Mouse (Mus musculus) stomach, embryonic 14.5 days (tissue): ENCODE data around the gene Ccdc60. TPM values are rescaled to one million over a fixed set of nuclear protein-coding genes. Genes with fewer than 3 reads are reported as not detected.

Source experiments
- ATAC-seq: fragments of 200-750 bp; cut with Nextera tagmentation; 2 replicates; pipeline ENCODE4 v1.8.0; 2017; ENCODE audit warnings: low read depth, moderate TSS enrichment; ENCODE audit not compliant: insufficient number of reproducible peaks, insufficient read depth, low FRiP score
- H3K27ac ChIP-seq: fragments of 300-500 bp; sonication (generic); 2 replicates; pipeline ENCODE4 v1.5.1; 2014; ENCODE audit warnings: mild to moderate bottlenecking, low read length, moderate library complexity, mixed read lengths
- H3K27me3 ChIP-seq: fragments of 300-500 bp; sonication (generic); 2 replicates; pipeline ENCODE4 v1.6.1; 2014; ENCODE audit warnings: low read length, control low read depth, mixed read lengths; ENCODE audit not compliant: control insufficient read depth, insufficient read depth
- H3K36me3 ChIP-seq: fragments of 300-500 bp; sonication (generic); 2 replicates; pipeline ENCODE4 v1.6.1; 2014; ENCODE audit warnings: mild to moderate bottlenecking, control low read depth, low read length, moderate library complexity, mixed read lengths; ENCODE audit not compliant: control insufficient read depth, insufficient read depth
- H3K4me1 ChIP-seq: fragments of 300-500 bp; sonication (generic); 2 replicates; pipeline ENCODE4 v1.6.1; 2014; ENCODE audit warnings: low read length, control low read depth, mixed read lengths; ENCODE audit not compliant: control insufficient read depth, insufficient read depth
- H3K4me2 ChIP-seq: fragments of 300-500 bp; sonication (generic); replicated peaks from 2 replicates; pipeline ENCODE4 v1.6.1; 2014; ENCODE audit warnings: low read depth, low read length, control low read depth
- H3K4me3 ChIP-seq: fragments of 300-500 bp; sonication (generic); 2 replicates; pipeline ENCODE4 v1.5.1; 2014; ENCODE audit warnings: low read depth, low read length, control low read depth
- H3K9ac ChIP-seq: fragments of 300-500 bp; sonication (generic); replicated peaks from 2 replicates; pipeline ENCODE4 v1.6.1; 2014; ENCODE audit warnings: low read depth, mild to moderate bottlenecking, control low read depth, low read length, moderate library complexity, mixed read lengths
- H3K9me3 ChIP-seq: fragments of 300-500 bp; sonication (generic); 2 replicates; pipeline ENCODE4 v1.6.1; 2016; ENCODE audit warnings: low read depth, low read length, control low read depth; ENCODE audit not compliant: control insufficient read depth
- WGBS: fragments of 180-500 bp; shearing (Covaris S2); extraction: QIAGEN DNeasy Blood & Tissue Kit; methylation state at CpG from one replicate; pipeline ENCODE4 v1.1.7; 2014; 5-methylcytosine and 5-hydroxymethylcytosine counted together
- polyA plus RNA-seq: library from polyadenylated mRNA; unstranded; fragments of >200 nt; fragmentation: Nextera tagmentation; extraction: Ambion mirVana; gene quantifications from 2 replicates; pipeline ENCODE4 v1.2.1, GENCODE M21; 2014

Gene Ccdc60
- polyA plus RNA-seq = 2.2 and 3.4 TPM in 2 replicates

DNA sequence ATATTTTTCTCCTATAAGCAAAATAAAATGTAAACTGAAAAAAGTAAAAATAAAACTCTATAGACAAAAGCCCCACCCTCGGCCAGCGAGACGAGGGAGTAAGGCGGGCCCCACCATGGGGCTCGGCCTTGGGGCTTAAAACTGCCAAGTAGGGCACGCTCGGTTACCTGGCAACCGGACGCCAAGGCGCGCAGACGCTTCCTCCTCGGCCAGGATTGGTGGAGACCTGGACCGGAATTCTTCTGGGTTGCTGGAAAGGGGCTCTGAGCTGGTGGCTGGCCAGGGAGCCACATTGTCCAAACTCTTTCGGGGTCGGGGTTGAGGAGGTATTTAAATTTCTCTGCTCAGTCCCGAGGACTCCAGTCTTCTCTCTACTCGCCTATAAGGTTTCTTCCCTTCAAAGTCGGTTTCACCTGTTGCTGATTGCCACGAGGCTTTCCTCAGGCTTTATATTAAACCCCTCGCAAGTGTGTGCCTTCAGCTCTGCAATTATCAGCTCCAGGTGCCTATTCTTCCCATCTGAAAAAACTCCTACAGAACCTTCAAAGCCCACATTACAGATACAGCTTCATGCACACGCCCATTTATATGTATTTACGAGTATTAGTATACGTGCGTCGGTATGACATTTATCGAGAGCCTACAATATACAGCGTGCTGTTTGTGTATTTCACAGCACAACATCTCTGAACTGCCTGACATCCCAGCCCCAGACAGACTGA is at the start of gene Ccdc60:
TSS of gene Ccdc60 (minus strand) at position 137 of the 722 bp plus-strand sequence.
- 6% methylated on average over 28 of the region's 28 CpGs for WGBS
- Histone ChIP-seq H3K27ac (peak within 1 kb of the TSS; percentile 58; the same call in 1 of the 2 replicates), H3K36me3 (no peaks in the 10 kb centered on the region), H3K9me3 (no peaks in the 10 kb centered on the region), H3K4me2 (peak within 1 kb of the TSS; percentile 37), H3K9ac (no peak within 1 kb of the TSS), H3K4me3 (peak within 1 kb of the TSS; percentile 5; the same call in 1 of the 2 replicates), H3K4me1 (peaks cover 13% of the 10 kb centered on the region; the same call in 1 of the 2 replicates), H3K27me3 (no peaks in the 10 kb centered on the region)
- peak; percentile 80; the same call in 1 of the 2 replicates for ATAC-seq

DNA sequence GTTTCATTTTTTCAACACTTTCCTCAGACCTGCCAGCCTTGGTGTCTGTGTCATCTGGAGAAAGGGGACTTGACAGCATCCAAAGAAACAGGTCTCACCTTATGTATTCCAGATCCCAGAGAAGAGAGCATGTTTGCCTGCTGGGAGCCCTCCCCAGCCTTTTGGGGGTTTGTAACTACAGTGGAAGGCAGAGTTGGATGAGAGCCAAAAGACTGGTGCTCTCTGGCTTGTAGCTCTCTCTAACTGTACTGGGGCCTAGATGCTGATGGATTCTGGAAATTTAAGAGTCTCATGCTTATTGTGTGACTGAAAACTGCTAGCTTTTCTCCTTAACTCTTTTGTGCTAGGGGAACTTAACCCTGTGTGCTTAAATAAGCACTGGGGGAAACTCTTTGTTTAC is 47.4 kb upstream of the Ccdc60 start:
- Histone ChIP-seq H3K4me3 (no peak overlapping the region), H3K4me1 (no peaks in the 10 kb centered on the region), H3K36me3 (no peaks in the 10 kb centered on the region), H3K9me3 (no peaks in the 10 kb centered on the region), H3K4me2 (no peak overlapping the region), H3K27ac (peak overlapping the region; percentile 21; the same call in 1 of the 2 replicates), H3K27me3 (no peaks in the 10 kb centered on the region), H3K9ac (no peak overlapping the region)
- ATAC-seq = no peak

DNA sequence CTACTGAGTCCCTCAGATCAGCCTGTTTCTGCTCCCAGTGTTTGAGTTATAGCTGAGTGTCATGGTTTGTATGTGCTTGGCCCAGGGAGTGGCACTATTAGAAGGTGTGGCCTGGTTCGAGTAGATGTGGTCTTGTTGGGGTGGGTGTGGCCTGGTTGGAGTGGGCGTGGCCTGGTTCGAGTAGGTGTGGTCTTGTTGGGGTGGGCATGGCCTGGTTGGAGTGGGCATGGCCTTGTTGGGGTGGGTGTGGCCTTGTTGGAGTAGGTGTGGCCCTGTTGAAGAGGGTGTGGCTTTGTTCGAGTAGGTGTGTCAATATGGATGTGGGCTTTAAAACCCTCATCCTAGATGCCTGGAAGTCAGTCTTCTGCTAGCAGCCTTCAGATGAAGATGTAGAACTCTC is 40.1 kb upstream of the Ccdc60 start:
- Histone ChIP-seq H3K36me3 (no peaks in the 10 kb centered on the region), H3K4me1 (no peaks in the 10 kb centered on the region), H3K4me3 (no peak overlapping the region), H3K9ac (no peak overlapping the region), H3K27ac (no peak overlapping the region), H3K27me3 (no peaks in the 10 kb centered on the region), H3K9me3 (no peaks in the 10 kb centered on the region), H3K4me2 (no peak overlapping the region)
- 82% methylated on average over 4 of the region's 4 CpGs for WGBS
- ATAC-seq = no peak

GRCm38 (mm10) chr5:116323401-116323800 is 34.6 kb upstream of the Ccdc60 start:
- Histone ChIP-seq H3K27me3 (no peaks in the 10 kb centered on the region), H3K9me3 (no peaks in the 10 kb centered on the region), H3K36me3 (no peaks in the 10 kb centered on the region), H3K4me3 (no peak overlapping the region), H3K27ac (no peak overlapping the region), H3K9ac (no peak overlapping the region), H3K4me1 (no peaks in the 10 kb centered on the region), H3K4me2 (no peak overlapping the region)
- WGBS = 20% methylated on average over 5 of the region's 5 CpGs
- ATAC-seq = no peak

DNA sequence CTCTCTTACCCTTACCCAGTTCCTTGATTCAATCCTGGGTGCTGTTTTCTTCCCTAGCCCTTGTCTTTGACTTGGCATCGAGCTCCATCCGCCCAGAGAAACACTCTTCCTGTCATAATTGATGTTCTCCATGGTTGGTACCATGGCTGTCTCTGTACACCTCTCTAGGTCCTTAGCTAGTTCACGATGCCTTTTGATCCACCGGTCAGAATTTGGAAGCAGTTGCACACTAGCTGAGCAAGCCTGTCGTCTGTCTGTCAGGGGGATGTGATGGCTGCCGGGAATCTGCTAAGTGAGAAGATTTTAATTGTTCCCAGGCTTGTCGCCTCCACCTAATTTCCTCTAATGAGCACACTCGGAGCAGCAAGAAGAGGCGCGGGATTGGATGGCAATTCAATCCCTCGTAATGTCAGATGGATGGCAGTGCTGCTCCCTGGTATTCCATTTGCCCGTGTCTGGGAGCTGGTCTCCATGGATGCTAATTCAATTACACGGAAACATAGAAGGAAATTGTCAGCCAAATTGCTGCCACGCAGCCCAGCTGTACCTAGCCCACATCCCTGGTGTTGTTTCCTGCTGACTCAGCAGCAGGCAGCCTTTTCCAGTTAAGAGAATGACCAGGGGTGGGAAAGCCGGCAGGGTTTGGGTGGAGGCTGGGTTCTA is 33.7 kb upstream of the Ccdc60 start:
- 62% methylated on average over 15 of the region's 15 CpGs for WGBS
- Histone ChIP-seq H3K9ac (no peak overlapping the region), H3K36me3 (no peaks in the 10 kb centered on the region), H3K4me2 (no peak overlapping the region), H3K27ac (no peak overlapping the region), H3K4me1 (no peaks in the 10 kb centered on the region), H3K4me3 (no peak overlapping the region), H3K9me3 (no peaks in the 10 kb centered on the region), H3K27me3 (no peaks in the 10 kb centered on the region)
- ATAC-seq = no peak

DNA sequence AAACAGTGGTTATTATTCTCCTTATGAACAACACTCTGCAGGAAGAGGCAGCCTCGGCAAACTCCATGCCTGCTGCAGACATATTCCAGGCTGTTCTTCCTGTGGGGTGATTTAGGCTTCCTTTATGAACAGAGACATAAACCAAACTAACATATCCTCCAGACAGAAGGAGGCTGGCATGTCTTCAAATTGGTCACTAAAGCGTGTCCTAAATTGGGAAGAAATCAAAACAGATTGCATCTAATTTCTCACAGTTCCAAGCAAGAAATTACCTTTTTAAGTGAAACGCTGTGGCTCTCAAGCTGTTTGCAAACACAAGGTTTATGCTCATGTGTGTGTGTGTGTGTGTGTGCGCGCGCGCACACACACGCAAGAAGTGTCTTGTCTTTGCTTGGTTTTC is 24.9 kb upstream of the Ccdc60 start:
- no peak for ATAC-seq
- 84% methylated on average over 8 of the region's 8 CpGs for WGBS
- no peaks in the 10 kb centered on the region for H3K27me3 ChIP-seq
- H3K9me3 ChIP-seq = no peaks in the 10 kb centered on the region
- H3K4me2 ChIP-seq = no peak overlapping the region
- no peaks in the 10 kb centered on the region for H3K36me3 ChIP-seq
- H3K27ac ChIP-seq = no peak overlapping the region
- no peak overlapping the region for H3K9ac ChIP-seq
- H3K4me1 ChIP-seq = peaks cover 7% of the 10 kb centered on the region; the same call in 1 of the 2 replicates
- no peak overlapping the region for H3K4me3 ChIP-seq

DNA sequence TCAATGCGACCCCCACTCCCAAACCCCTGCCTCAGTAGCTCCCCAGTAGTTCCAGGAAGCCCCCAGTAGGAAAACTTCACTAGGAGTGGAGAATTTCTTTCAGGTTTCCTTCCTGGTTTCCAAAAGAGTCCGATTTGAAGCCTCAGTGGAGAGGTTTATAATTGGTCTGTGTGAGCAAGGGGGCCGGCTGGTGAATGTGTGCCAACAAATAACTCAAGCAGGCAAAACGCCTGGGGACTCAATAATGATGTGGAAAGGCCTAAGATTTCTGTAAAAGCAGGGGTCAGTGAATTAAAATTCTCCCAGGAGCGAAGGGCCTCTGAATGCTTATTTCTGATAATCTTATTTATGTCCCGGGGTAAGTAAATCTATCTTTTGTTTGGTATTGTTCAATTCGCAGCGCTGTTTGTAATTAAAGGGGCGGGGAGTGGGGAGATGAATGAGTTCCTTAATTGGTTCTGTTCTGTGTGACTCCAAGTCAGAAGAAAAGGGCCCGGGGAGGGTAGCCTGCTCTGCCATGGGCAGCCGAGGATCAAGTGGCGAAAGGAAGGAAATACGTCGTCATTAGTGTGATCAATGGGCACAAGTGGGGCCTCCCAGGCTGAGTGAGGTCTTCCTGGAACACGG is 23.4 kb upstream of the Ccdc60 start:
- no peak for ATAC-seq
- no peaks in the 10 kb centered on the region for H3K36me3 ChIP-seq
- no peak overlapping the region for H3K4me2 ChIP-seq
- peaks cover 7% of the 10 kb centered on the region; the same call in 1 of the 2 replicates for H3K4me1 ChIP-seq
- no peak overlapping the region for H3K4me3 ChIP-seq
- no peak overlapping the region for H3K9ac ChIP-seq
- H3K9me3 ChIP-seq = no peaks in the 10 kb centered on the region
- no peak overlapping the region for H3K27ac ChIP-seq
- WGBS = 60% methylated on average over 15 of the region's 15 CpGs
- H3K27me3 ChIP-seq = no peaks in the 10 kb centered on the region

DNA sequence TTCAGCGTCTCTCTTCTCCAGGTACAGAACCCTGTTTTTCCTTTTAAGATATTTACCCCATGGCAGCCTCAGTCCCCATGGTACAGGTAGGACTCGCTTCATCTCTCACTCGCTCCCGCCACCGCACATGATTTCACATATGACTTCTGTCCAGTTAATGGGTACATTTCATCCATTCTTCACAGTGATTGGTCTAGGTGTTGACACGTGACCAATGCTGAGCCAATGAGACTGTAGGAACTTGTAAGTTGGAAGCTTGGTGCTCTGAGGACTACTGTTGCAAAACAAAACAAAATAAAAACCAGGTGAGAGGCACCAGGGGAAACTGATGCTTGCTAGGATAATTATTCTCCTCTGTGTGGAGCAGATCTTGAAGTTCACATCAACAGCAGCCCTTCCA is 22.9 kb upstream of the Ccdc60 start:
- no peak overlapping the region for H3K9ac ChIP-seq
- 96% methylated on average over 6 of the region's 6 CpGs for WGBS
- H3K36me3 ChIP-seq = no peaks in the 10 kb centered on the region
- H3K4me2 ChIP-seq = no peak overlapping the region
- peaks cover 7% of the 10 kb centered on the region; the same call in 1 of the 2 replicates for H3K4me1 ChIP-seq
- H3K9me3 ChIP-seq = no peaks in the 10 kb centered on the region
- no peak for ATAC-seq
- H3K4me3 ChIP-seq = no peak overlapping the region
- no peak overlapping the region for H3K27ac ChIP-seq
- H3K27me3 ChIP-seq = no peaks in the 10 kb centered on the region
